Mouse (Mus musculus) intestine, embryonic 14.5 days (tissue): ENCODE results near the gene Gm16253. TPM values are rescaled to one million over a fixed set of nuclear protein-coding genes. Genes with fewer than 3 reads are reported as not detected.
A peak's percentile ranks its signal among the peaks of the same experiment; 100 is the strongest.

Source experiments
- ATAC-seq: fragments of 200-750 bp; cut with Nextera tagmentation; replicated peaks from 2 replicates; pipeline ENCODE4 v1.8.0; 2017; ENCODE audit warnings: low read depth, moderate number of reproducible peaks, moderate TSS enrichment, moderate library complexity; ENCODE audit not compliant: low FRiP score, low TSS enrichment
- DNase-seq: peaks from one replicate; pipeline ENCODE4 v3.0.0-alpha.2; 2018; ENCODE audit warnings: low spot score
- H3K27ac ChIP-seq: fragments of 300-500 bp; sonication (generic); 2 replicates; pipeline ENCODE4 v1.5.1; 2014; ENCODE audit warnings: low read depth, mild to moderate bottlenecking, control low read depth
- H3K27me3 ChIP-seq: fragments of 300-500 bp; sonication (generic); replicated peaks from 2 replicates; pipeline ENCODE4 v1.6.1; 2014; ENCODE audit warnings: low read length, control low read depth; ENCODE audit not compliant: control insufficient read depth, insufficient read depth
- H3K36me3 ChIP-seq: fragments of 300-500 bp; sonication (generic); 2 replicates; pipeline ENCODE4 v1.6.1; 2014; ENCODE audit warnings: low read length, control low read depth; ENCODE audit not compliant: control insufficient read depth, insufficient read depth
- H3K4me1 ChIP-seq: fragments of 300-500 bp; sonication (generic); replicated peaks from 2 replicates; pipeline ENCODE4 v1.6.1; 2014; ENCODE audit warnings: low read length, control low read depth, mixed read lengths; ENCODE audit not compliant: control insufficient read depth, insufficient read depth
- H3K4me2 ChIP-seq: fragments of 300-500 bp; sonication (generic); 2 replicates; pipeline ENCODE4 v1.6.1; 2014; ENCODE audit warnings: low read length
- H3K4me3 ChIP-seq: fragments of 300-500 bp; sonication (generic); 2 replicates; pipeline ENCODE4 v1.5.1; 2014; ENCODE audit warnings: low read depth, low read length, control low read depth, mixed read lengths
- H3K9ac ChIP-seq: fragments of 300-500 bp; sonication (generic); 2 replicates; pipeline ENCODE4 v1.6.1; 2014; ENCODE audit warnings: mild to moderate bottlenecking, low read length
- H3K9me3 ChIP-seq: fragments of 300-500 bp; sonication (generic); 2 replicates; pipeline ENCODE4 v1.6.1; 2016; ENCODE audit warnings: low read length, control low read depth; ENCODE audit not compliant: control insufficient read depth
- WGBS: fragments of 180-500 bp; shearing (Covaris S2); extraction: QIAGEN DNeasy Blood & Tissue Kit; methylation state at CpG from one replicate; pipeline ENCODE4 v1.1.7; 2014; 5-methylcytosine and 5-hydroxymethylcytosine counted together
- polyA plus RNA-seq: library from polyadenylated mRNA; unstranded; fragments of >200 nt; fragmentation: Nextera tagmentation; extraction: Ambion mirVana; gene quantifications from 2 replicates; pipeline ENCODE4 v1.2.1, GENCODE M21; 2014

Gm16253 gene
- polyA plus RNA-seq, 1 experiment from 2014 or later, result 0.37 TPM

DNA sequence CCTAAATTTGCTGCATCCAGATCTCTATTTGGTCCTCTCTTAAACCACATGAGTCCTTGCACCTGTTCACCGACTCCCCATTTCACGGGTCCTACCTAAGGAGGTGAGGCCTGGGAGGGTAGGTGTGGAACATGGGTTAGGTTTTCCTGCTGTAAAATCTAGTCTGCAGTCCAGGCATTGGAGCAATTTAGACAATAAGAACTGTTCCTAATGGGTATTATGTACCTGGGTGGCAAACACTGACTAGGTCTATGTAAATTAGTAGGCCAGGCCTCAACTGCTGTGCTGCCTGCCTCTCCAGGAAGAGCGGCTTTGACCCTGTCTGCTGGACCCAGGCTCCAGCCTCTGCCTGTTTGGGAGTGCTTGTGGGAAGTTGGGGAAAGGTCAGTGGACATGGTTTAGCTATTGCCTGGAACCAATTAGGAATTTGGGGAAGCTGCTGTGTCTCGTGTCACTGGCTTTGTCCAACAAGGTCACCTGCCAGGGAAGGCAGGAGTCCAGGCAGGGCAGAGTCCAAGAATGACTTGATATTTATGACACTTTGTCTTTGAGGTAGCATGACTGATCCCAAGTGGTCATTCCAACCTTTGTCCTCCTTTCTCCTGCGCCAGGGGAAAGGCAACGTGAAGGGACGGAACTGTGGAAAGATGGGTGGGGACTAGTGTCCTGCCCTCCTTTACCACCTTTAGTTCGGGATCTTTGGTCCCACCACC lies 1.4 kb upstream of the Gm16253 start:
- H3K27ac ChIP-seq, result peak overlapping the region; percentile 97
- peaks cover 28% of the 10 kb centered on the region for H3K4me1 ChIP-seq
- H3K4me2 ChIP-seq, result peak overlapping the region; percentile 58; the same call in 1 of the 2 replicates
- WGBS, result 86% methylated on average over 8 of the region's 8 CpGs
- H3K36me3 ChIP-seq, result no peaks in the 10 kb centered on the region
- no peak overlapping the region for H3K4me3 ChIP-seq
- H3K27me3 ChIP-seq, result no peaks in the 10 kb centered on the region
- DNase-seq (no peak), ATAC-seq (no peak)
- no peaks in the 10 kb centered on the region for H3K9me3 ChIP-seq
- H3K9ac ChIP-seq, result no peak overlapping the region

DNA sequence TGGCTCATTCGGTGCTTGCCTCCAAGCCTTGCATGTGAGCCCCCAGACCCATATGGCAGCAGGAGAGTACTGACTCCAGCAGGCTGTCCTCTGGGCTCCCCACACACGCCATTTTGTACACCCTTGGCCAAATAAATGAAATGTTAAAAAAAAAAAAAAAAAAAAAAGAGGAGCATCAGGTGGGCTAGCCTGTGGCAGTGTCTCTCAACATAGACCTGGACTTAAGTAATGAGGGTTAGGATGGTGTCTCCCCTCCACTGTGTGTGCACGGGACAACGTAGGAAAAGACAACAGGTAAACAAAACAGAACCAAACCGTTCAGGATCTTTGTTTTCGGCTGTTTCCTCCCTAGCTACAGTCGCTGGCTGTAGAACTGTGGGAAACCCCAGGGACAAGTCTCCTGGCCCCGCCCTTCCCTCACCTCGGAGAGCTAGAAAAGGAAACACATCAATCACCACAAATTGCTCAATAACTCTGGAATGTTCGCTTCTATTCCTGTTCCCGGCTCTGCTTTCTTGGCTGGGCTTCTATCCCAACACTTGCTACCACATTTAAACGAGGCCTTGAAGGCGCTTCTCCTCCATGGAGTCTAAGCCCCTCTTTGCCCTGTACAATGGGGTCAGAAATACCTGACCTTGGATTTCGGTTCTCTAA lies 652 bp upstream of the Gm16253 start:
- no peaks in the 10 kb centered on the region for H3K27me3 ChIP-seq
- H3K4me1 ChIP-seq, result peaks cover 32% of the 10 kb centered on the region
- no peaks in the 10 kb centered on the region for H3K9me3 ChIP-seq
- no peaks in the 10 kb centered on the region for H3K36me3 ChIP-seq
- H3K4me3 ChIP-seq, result peak overlapping the region; percentile 26
- WGBS, result 33% methylated on average over 14 of the region's 14 CpGs
- peak overlapping the region; percentile 58 for H3K4me2 ChIP-seq
- peak overlapping the region; percentile 97 for H3K27ac ChIP-seq
- peak overlapping the region; percentile 40 for H3K9ac ChIP-seq
- ATAC-seq (peak; percentile 25), DNase-seq (no peak)

DNA sequence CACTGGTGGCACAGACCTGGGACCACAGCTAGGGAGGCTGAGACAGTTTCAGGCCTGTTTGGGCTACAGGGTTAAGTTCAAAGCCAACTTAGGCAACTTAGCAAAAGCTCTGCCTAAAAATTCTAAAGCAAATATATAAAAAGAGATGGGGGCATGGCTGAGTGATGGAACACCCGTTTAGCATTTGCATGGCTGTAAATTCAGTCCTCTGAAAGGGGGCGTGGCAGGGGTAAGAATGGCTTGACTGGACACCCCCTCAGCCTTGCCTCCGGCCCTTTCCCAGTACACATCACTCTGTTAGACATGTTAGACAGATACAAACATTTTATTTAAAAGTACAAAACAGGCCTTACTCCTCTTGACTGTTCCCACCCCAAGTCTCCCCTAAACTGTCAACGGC lies 782 bp downstream of the Gm16253 start:
- H3K27ac ChIP-seq, result peak overlapping the region; percentile 97
- peaks cover 29% of the 10 kb centered on the region for H3K4me1 ChIP-seq
- H3K36me3 ChIP-seq, result no peaks in the 10 kb centered on the region
- no peak overlapping the region for H3K4me2 ChIP-seq
- ATAC-seq, result no peak
- WGBS, result 64% methylated on average over 4 of the region's 4 CpGs
- H3K9me3 ChIP-seq, result no peaks in the 10 kb centered on the region
- H3K27me3 ChIP-seq, result no peaks in the 10 kb centered on the region
- H3K9ac ChIP-seq, result no peak overlapping the region
- no peak for DNase-seq
- H3K4me3 ChIP-seq, result no peak overlapping the region

DNA sequence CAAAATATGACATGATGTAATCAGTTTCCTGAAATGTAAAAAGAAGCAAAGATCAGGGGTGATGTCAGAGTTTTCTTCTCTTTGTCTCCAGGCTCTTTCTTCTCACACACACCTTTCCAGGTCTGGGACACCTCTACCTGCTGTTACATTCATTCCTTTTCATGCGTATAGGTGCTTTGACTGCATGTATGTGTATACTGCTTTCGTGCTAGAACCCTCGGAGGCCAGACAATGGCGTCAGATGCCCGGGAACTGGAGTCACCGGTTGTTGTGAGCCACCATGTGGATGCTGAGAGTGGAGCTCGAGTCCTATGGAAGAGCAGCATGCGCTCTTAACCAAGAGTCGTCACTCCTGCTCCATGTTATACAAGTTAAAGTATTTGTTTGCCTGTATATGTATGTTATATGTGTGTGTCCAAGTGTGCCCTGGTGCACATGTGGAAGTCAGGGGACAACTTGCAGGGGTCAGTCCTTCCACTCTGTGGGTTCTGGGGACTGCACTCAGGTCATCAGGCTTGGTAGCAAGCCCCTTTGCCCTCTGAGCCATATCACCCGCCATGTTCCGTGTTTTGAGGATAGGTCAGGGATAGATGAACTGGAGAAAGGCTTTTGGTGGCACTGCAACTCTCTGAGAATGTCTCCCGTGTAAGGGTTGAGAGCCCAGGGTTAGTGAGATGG lies 1.9 kb downstream of the Gm16253 start:
- no peaks in the 10 kb centered on the region for H3K9me3 ChIP-seq
- H3K4me2 ChIP-seq, result no peak overlapping the region
- ATAC-seq, result no peak
- no peak overlapping the region for H3K9ac ChIP-seq
- no peak overlapping the region for H3K4me3 ChIP-seq
- no peak overlapping the region for H3K27ac ChIP-seq
- H3K36me3 ChIP-seq, result no peaks in the 10 kb centered on the region
- DNase-seq, result no peak
- 78% methylated on average over 12 of the region's 12 CpGs for WGBS
- no peaks in the 10 kb centered on the region for H3K27me3 ChIP-seq
- H3K4me1 ChIP-seq, result peaks cover 29% of the 10 kb centered on the region

DNA sequence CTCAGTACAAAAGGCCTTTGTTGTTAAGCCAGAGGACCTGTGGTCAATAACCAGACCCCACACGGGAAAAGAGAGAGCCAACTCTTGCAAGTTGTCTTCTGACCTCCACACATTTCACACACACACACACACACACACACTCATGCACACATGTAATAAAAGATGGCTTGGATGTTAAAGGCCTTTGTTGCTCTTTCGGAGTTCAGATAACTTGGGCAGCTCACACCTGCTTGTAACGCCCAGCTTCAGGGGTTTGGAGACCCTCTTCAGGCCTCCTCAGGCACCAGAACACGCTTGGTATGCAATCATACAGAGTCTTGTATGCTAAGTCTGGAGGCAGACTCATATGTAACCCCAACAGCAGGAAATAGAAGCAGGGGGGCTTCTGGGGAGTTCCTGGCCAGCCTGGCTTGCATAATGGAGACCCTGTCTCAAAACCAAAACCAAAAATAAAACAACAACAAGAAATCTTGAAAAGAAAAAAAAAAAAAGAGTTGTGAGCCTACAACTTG lies 2.5 kb downstream of the Gm16253 start:
- DNase-seq, result no peak
- WGBS, result 80% methylated on average over 4 of the region's 4 CpGs

DNA sequence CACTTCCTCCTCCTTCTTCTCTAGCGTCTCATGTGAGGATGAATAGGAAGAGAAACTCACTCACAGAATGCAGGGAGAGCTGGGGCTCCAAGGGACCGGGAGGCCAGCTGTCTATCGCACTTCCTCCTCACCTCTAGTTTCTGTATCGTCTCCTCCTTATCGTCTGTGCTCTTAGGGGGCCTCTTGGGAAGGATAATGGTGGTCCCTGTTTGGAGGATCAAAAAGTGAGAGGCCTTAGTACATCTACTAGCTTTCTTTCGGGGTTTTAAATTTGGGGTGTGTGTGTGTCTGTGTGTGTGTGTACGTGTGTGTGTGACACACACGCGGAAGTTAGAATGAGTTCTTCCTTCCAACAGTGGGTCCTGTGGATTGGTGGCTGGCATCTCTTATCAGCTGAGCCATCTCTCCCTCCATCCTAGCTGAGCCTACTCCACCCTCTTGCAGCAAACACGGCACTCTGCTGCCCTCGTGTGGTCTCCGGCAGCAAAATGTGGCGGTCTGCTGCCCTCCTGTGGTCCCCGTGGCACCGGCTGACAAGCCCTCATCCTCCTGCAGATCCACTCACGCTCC lies 3.2 kb downstream of the Gm16253 start:
- H3K4me3 ChIP-seq, result 0 out of 2 replicates have a peak overlapping the region, but pooled peaks have one; percentile 2
- no peak overlapping the region for H3K27ac ChIP-seq
- WGBS, result 13% methylated on average over 16 of the region's 16 CpGs
- H3K4me2 ChIP-seq, result peak overlapping the region; percentile 26
- H3K36me3 ChIP-seq, result no peaks in the 10 kb centered on the region
- H3K4me1 ChIP-seq, result peaks cover 29% of the 10 kb centered on the region
- ATAC-seq (peak; percentile 65), DNase-seq (peak; percentile 95)
- H3K9ac ChIP-seq, result no peak overlapping the region
- no peaks in the 10 kb centered on the region for H3K9me3 ChIP-seq
- no peaks in the 10 kb centered on the region for H3K27me3 ChIP-seq

More for the DNA sequence above, 2.5 kb downstream of the Gm16253 start:
- Histone ChIP-seq H3K27ac (no peak overlapping the region), H3K27me3 (no peaks in the 10 kb centered on the region), H3K4me3 (no peak overlapping the region), H3K4me2 (no peak overlapping the region), H3K4me1 (peaks cover 29% of the 10 kb centered on the region), H3K9me3 (no peaks in the 10 kb centered on the region), H3K36me3 (no peaks in the 10 kb centered on the region), H3K9ac (no peak overlapping the region)
- ATAC-seq, result no peak

DNA sequence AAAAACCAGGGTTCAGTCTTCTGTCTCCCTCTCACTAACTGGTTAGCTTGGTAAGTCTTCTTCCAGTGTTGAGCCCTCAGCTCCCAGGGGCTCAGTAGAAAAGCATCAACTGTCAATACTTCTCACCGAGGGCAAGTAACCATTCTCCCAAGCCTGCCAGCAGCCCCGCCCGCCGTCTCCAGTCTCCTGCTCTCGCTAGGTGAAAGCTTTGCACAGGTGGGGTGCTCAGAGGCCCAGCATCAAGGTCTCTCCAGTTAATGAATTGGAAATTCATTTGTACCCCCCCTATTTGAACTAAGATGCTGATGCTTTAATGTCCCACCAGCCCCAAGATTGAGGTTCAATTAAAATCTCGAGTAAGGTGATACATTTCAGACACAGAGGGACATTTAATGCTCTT lies 4.4 kb downstream of the Gm16253 start:
- no peaks in the 10 kb centered on the region for H3K9me3 ChIP-seq
- DNase-seq (no peak), ATAC-seq (no peak)
- no peak overlapping the region for H3K4me2 ChIP-seq
- no peaks in the 10 kb centered on the region for H3K36me3 ChIP-seq
- no peaks in the 10 kb centered on the region for H3K27me3 ChIP-seq
- no peak overlapping the region for H3K27ac ChIP-seq
- H3K4me1 ChIP-seq, result peaks cover 24% of the 10 kb centered on the region
- no peak overlapping the region for H3K9ac ChIP-seq
- H3K4me3 ChIP-seq, result no peak overlapping the region
- WGBS, result 55% methylated on average over 6 of the region's 6 CpGs

DNA sequence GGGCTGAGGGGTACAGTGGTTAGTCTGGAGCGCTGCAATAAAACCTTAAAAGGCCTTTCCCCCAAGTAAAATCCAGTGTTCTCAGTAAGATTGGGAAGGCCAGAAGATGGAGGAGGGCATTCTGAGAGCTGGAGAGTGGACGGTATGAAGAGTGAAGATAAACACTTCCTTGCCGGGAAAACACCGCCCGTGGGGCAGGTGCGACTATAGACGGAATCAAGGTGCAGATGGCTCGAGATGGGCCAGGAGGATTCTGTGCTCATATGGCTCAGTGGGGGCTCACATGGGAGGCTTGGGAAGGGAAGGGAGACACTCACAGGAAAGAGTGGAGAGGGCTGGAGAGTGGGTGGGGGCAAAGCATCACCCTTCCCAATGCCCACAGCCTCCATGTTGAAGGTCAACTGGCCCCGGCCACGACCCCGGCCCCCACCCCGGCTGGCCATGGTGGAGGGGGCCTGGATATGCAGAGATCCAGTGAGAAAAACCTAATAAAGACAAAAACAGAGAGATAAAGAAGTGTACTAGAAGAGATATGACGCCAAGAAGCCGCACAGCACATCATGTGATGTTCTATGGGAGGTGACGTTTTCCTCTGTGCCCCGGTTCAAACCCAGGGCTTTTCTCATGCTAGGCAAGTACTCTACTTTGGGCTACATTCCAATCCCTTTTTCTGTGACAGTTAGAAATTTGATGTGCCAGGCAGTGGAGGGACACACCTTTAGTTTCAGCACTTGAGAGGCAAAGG lies 5.2 kb downstream of the Gm16253 start:
- no peaks in the 10 kb centered on the region for H3K27me3 ChIP-seq

More for the DNA sequence above, 5.2 kb downstream of the Gm16253 start:
- Histone ChIP-seq H3K9ac (no peak overlapping the region), H3K4me2 (no peak overlapping the region), H3K4me1 (peaks cover 17% of the 10 kb centered on the region), H3K9me3 (no peaks in the 10 kb centered on the region), H3K36me3 (no peaks in the 10 kb centered on the region), H3K4me3 (no peak overlapping the region), H3K27ac (no peak overlapping the region)
- no peak for ATAC-seq
- DNase-seq, result no peak
- 81% methylated on average over 16 of the region's 16 CpGs for WGBS
